Mouse (Mus musculus) CH12.LX (cell line): ENCODE data around the gene Snai1.

Experiments used
- CTCF ChIP-seq, 2 experiments: IDR thresholded peaks in 1 of 2; conservative IDR thresholded peaks in 1 of 2; 2 replicates each; pipeline ENCODE4 v1.5.1; 2011 to 2012; ENCODE audit warnings: low read depth in 2 of 2, low read length in 2 of 2, improper control_type of control experiment in 1 of 2, inconsistent platforms in 1 of 2, mild to moderate bottlenecking in 1 of 2, moderate library complexity in 1 of 2
- POLR2A ChIP-seq: IDR thresholded peaks from 2 replicates; pipeline ENCODE4 v1.6.1; 2011; ENCODE audit warnings: low read depth, mild to moderate bottlenecking, improper control_type of control experiment, low read length

DNA sequence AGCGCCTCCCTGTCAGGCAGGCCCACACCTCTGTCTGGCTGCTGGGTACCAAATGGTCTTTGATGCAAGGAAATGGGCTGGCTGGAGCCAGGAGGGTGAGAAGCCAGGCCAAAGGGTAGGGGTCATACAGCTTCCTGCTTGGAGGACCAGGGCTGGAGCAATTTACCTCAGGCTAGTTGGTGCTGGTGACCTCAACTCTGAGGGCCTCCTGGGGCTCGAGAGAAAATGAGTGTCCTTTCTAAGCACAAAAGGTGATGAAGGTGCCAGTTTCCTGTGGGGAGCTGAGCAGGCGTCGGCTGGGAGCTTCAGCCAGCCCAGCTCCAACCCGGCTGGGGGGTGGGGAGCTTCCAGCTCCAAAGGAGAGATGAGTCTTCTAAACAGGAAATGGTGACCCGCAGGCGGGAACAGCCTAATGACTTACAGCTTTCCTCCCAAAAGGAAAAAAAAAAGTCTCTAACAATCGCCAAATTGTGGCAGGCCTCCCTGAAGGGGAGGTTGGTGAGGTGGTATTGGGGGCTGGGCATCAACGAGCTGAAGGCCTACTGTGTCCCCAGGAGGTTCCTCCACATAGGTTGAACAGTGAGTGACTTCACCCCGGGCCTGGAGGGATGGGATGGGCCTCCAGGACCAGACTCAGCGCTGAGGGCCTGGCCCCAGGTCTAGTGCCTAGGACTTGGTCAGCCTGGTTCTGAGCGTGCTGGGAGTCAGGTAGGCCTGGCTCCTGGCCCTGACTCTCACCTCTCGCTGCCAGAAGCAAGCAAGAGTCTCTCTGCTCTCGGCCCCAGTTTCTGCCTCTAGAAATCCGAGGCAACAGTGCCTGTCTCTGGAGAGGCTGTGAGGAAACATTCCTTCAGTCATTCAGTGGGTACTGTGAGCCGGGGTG lies 5.4 kb downstream of the Snai1 start:
- TF ChIP-seq POLR2A (no peak), CTCF (conservative IDR thresholded peaks at IDR 0.05 in 1 of 2, IDR thresholded peaks at IDR 0.05 in 1 of 2; ENCODE audit: low read depth in 2 of 2, low read length in 2 of 2) (no peak)
